Mouse (Mus musculus): ENCODE measurements at regions not wholly inside any gene's neighbourhood (a gene's known extent, or its start where the extent isn't known, plus 50 kb on each side); places are given as distances from the start of the nearest gene placed in this dataset.

DNA sequence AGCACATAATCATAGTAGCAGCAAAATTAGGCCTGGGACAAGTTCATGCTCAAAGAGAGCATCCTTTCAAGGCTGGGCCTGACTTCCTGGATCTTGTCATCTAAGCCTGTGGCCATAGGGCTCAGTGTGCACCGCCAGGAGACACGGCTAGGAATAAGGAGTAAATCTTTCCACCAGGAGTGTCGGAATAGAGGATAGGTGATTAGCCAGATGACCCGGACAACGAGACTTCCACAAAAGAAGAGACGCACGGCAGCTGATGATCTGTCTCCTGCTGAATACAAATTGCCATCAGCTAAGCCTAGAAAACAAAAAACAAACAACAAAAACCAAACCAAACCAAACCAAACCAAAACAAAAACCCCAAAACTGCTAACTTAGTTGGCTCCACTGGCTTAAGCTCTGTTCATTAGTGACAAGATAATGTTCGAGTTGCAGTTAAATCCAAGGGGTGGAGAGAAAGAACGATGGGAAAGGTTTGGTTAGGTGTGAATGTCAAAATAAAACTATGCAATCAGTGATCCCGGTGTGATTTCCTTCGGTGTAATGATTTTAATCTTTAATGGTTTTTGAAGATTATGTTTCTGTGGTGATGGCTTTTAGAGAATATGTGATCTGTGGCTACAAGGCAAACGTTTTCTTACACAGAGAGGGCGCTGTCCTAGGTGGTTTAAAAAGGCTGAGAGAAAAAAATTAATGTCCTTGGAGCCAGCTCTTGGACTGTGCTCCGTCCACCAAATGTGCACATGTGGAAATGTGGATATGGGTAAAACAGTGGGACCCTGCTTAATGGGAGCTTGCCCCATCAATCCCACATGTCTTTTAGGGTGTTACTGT lies 51.8 kb upstream of the Ezh2 start:
- no peak for TF ChIP-seq CTCF (IDR thresholded peaks at IDR 0.05; ENCODE audit: control insufficient read depth, insufficient read depth, insufficient replicate concordance, low read depth, low read length)
- TF ChIP-seq POLR2A (IDR thresholded peaks at IDR 0.05; ENCODE audit: control insufficient read depth, low read depth, low read length): no peak

All from testis, adult 2 months (tissue).